Mouse (Mus musculus): ENCODE measurements around the gene Spz1. TPM values are rescaled to one million over a fixed set of nuclear protein-coding genes. Genes with fewer than 3 reads are reported as not detected.

Gene Spz1
- total and polyA plus RNA-seq, 2 experiments from 2014 or later = not detected

- ATAC-seq = peak; percentile 98
These were observed 45.2 kb downstream of the Spz1 start, which contains the start of gene Zfyve16 for GRCm38 (mm10) chr13:92530721-92531211. Gene Zfyve16 (minus strand): TSS chr13:92530868.

DNA sequence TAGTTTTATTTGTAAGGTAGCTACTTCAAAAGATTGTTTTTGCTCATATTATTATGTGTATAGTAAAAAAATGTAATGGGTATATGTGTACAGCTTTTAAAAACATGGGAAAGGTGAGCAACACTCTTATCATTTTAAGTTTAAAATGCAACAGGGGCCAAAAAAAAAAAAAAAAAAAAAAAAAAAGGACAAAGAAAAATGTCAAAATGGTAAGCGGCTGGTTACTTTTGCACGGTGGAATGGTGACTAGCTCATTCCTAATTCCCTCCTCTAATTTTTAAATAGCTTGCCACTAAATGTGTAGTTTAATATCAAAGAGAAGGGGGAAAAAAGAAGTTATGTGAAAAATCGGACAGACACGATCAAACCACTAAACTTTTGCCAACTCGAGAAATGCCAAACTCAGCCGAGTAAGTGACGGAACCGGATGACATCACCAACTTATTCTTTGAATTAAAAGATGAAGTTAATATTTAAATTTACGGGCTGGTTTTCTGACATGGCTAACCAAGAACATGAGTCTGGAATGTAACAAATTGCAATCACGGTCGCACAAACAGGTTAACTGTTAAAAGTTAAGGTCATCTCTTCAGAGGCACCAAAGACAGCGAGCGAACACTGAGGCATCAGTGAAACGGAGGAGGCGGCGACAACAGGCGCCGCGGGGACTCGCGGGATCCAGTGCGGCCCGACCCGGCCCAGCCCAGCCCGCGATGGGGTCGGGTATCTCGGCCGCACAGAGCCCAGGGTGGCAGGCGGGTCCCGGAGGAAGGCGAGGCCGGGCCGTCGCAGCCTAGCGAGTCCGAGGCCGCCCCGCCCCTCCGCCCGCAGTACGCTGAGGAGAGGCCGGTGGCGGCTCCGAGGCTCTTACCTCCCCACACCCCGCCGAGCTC is 45.9 kb downstream of the Spz1 start:
- Histone ChIP-seq H3K4me1 (ENCODE audit: insufficient read depth, low read length) (0 out of 2 replicates have a peak, but pooled peaks cover 4% of the 10 kb centered on the region), H3K4me3 (ENCODE audit: low read length) (peak overlapping the region; percentile 84), H3K27me3 (ENCODE audit: insufficient read depth, low read length) (no peaks in the 10 kb centered on the region), H3K27ac (peak overlapping the region; percentile 96), H3K4me2 (ENCODE audit: low read depth, low read length) (peak overlapping the region; percentile 75), H3K9ac (replicated peaks; ENCODE audit: low read length) (peak overlapping the region; percentile 94), H3K9me3 (ENCODE audit: low read length) (no peaks in the 10 kb centered on the region), H3K36me3 (ENCODE audit: insufficient read depth, low read length) (no peaks in the 10 kb centered on the region)
- TF ChIP-seq CTCF (IDR thresholded peaks at IDR 0.05; ENCODE audit: low read depth) = no peak
- ATAC-seq (peak; percentile 89), DNase-seq (ENCODE audit: low spot score) (peak; percentile 58)
- 4% methylated on average over 44 of the region's 47 CpGs for WGBS

More at GRCm38 (mm10) chr13:92530721-92531211, 45.2 kb downstream of the Spz1 start, which contains the start of gene Zfyve16:
- peak within 1 kb of the TSS; percentile 96 for H3K27ac ChIP-seq
- WGBS = 2% methylated on average over 46 of the region's 46 CpGs
- H3K27me3 ChIP-seq (ENCODE audit: insufficient read depth, low read length) = no peaks in the 10 kb centered on the region
- no peak for TF ChIP-seq CTCF (IDR thresholded peaks at IDR 0.05; ENCODE audit: low read depth)
- H3K4me3 ChIP-seq (ENCODE audit: low read length) = peak within 1 kb of the TSS; percentile 84
- H3K9ac ChIP-seq (replicated peaks; ENCODE audit: low read length) = peak within 1 kb of the TSS; percentile 94
- peak; percentile 98 for DNase-seq (ENCODE audit: low spot score)
- H3K4me2 ChIP-seq (ENCODE audit: low read depth, low read length) = peak within 1 kb of the TSS; percentile 75
- no peaks in the 10 kb centered on the region for H3K36me3 ChIP-seq (ENCODE audit: insufficient read depth, low read length)
- H3K9me3 ChIP-seq (ENCODE audit: low read length) = no peaks in the 10 kb centered on the region
- 0 out of 2 replicates have a peak, but pooled peaks cover 4% of the 10 kb centered on the region for H3K4me1 ChIP-seq (ENCODE audit: insufficient read depth, low read length)

Other genes starting within 250 kb of the Spz1 start
- 4.1 and 4.3 TPM in 2 replicates for gene Dhfr, start 221.4 kb downstream of the Spz1 start, total RNA-seq (2014; rRNA removed)
- 4.5 and 5.3 TPM in 2 replicates for gene Dhfr, start 221.4 kb downstream of the Spz1 start, polyA plus RNA-seq (2015; fragmentation: Nextera tagmentation; extraction: Ambion mirVana)
- gene Msh3, start 221.2 kb downstream of the Spz1 start, total RNA-seq (2014; rRNA removed) = 14.4 and 15.0 TPM in 2 replicates
- 21.1 and 21.9 TPM in 2 replicates for gene Msh3, start 221.2 kb downstream of the Spz1 start, polyA plus RNA-seq (2015; fragmentation: Nextera tagmentation; extraction: Ambion mirVana)
- 5.9 and 9.1 TPM in 2 replicates for gene Ankrd34b, start 150.3 kb downstream of the Spz1 start, total RNA-seq (2014; rRNA removed)
- gene Ankrd34b, start 150.3 kb downstream of the Spz1 start, polyA plus RNA-seq (2015; fragmentation: Nextera tagmentation; extraction: Ambion mirVana) = 5.0 and 5.8 TPM in 2 replicates
- 4.1 and 10.4 TPM in 2 replicates for gene Fam151b, start 92.2 kb downstream of the Spz1 start, total RNA-seq (2014; rRNA removed)
- gene Fam151b, start 92.2 kb downstream of the Spz1 start, polyA plus RNA-seq (2015; fragmentation: Nextera tagmentation; extraction: Ambion mirVana) = 0.16 TPM in 1 of 2 replicates, not detected in the other
- gene Zfyve16, start 45.3 kb downstream of the Spz1 start, total RNA-seq (2014; rRNA removed) = 10.6 and 13.5 TPM in 2 replicates
- gene Zfyve16, start 45.3 kb downstream of the Spz1 start, polyA plus RNA-seq (2015; fragmentation: Nextera tagmentation; extraction: Ambion mirVana) = 5.7 and 6.4 TPM in 2 replicates
- 42.8 and 52.5 TPM in 2 replicates for gene Serinc5, start 34.9 kb upstream of the Spz1 start, total RNA-seq (2014; rRNA removed)
- gene Serinc5, start 34.9 kb upstream of the Spz1 start, polyA plus RNA-seq (2015; fragmentation: Nextera tagmentation; extraction: Ambion mirVana) = 14.3 and 14.8 TPM in 2 replicates
- 0.93 and 0.94 TPM in 2 replicates for gene Thbs4, start 218.6 kb upstream of the Spz1 start, total RNA-seq (2014; rRNA removed)
- gene Thbs4, start 218.6 kb upstream of the Spz1 start, polyA plus RNA-seq (2015; fragmentation: Nextera tagmentation; extraction: Ambion mirVana) = 1.00 and 1.3 TPM in 2 replicates